Mouse (Mus musculus): ENCODE measurements around the gene Ptgds. TPM values are rescaled to one million over a fixed set of nuclear protein-coding genes. Genes with fewer than 3 reads are reported as not detected.

Ptgds gene
- polyA plus RNA-seq, 1 experiment, result 0.80 TPM

GRCm38 (mm10) chr2:25457022-25457896 lies 12.6 kb downstream of the Ptgds start:
- WGBS, result 60% methylated on average over 9 of the region's 9 CpGs
- DNase-seq, result peak; percentile 75
- peak; percentile 75; the same call in 1 of the 2 replicates for TF ChIP-seq POLR2A (IDR thresholded peaks at IDR 0.05; ENCODE audit: borderline replicate concordance, extremely low read depth, low read depth, low read length)
- no peak for TF ChIP-seq CTCF (IDR thresholded peaks at IDR 0.05; ENCODE audit: insufficient read depth, low read length)
- peak overlapping the region; percentile 50 for H3K4me3 ChIP-seq (replicated peaks; ENCODE audit: extremely low read depth, low read depth, low read length)
- H3K4me1 ChIP-seq (ENCODE audit: control insufficient read depth, insufficient read depth, low read length), result peaks cover 9% of the 10 kb centered on the region

- 44% methylated on average over 14 of the region's 14 CpGs for WGBS
- no peak for TF ChIP-seq CTCF (IDR thresholded peaks at IDR 0.05; ENCODE audit: insufficient read depth, low read length)
- peak; percentile 80; the same call in 1 of the 2 replicates for TF ChIP-seq POLR2A (IDR thresholded peaks at IDR 0.05; ENCODE audit: borderline replicate concordance, extremely low read depth, low read depth, low read length)
- peak; percentile 77 for DNase-seq
- H3K4me3 ChIP-seq (replicated peaks; ENCODE audit: extremely low read depth, low read depth, low read length), result peak within 1 kb of the TSS; percentile 50
- H3K4me1 ChIP-seq (ENCODE audit: control insufficient read depth, insufficient read depth, low read length), result peaks cover 8% of the 10 kb centered on the region
Measured at GRCm38 (mm10) chr2:25456205-25456953, 13.5 kb downstream of the Ptgds start, which contains the start of gene Clic3. Clic3 (plus strand) TSS chr2:25456838.

- Histone ChIP-seq H3K4me3 (replicated peaks; ENCODE audit: extremely low read depth, low read depth, low read length) (no peak overlapping the region), H3K4me1 (ENCODE audit: control insufficient read depth, insufficient read depth, low read length) (no peaks in the 10 kb centered on the region; the same call in 1 of the 2 replicates)
- WGBS, result 42% methylated on average over 1 of the region's 1 CpGs
- TF ChIP-seq CTCF (IDR thresholded peaks at IDR 0.05; ENCODE audit: insufficient read depth, low read length) (no peak), POLR2A (IDR thresholded peaks at IDR 0.05; ENCODE audit: borderline replicate concordance, extremely low read depth, low read depth, low read length) (no peak)
- DNase-seq, result no peak
Measured at GRCm38 (mm10) chr2:25452951-25453350, 16.9 kb downstream of the Ptgds start.

- DNase-seq, result no peak
- no peaks in the 10 kb centered on the region for H3K4me1 ChIP-seq (ENCODE audit: control insufficient read depth, insufficient read depth, low read length)
- 63% methylated on average over 8 of the region's 8 CpGs for WGBS
- no peak for TF ChIP-seq CTCF (IDR thresholded peaks at IDR 0.05; ENCODE audit: insufficient read depth, low read length)
- TF ChIP-seq POLR2A (IDR thresholded peaks at IDR 0.05; ENCODE audit: borderline replicate concordance, extremely low read depth, low read depth, low read length), result no peak
- H3K4me3 ChIP-seq (replicated peaks; ENCODE audit: extremely low read depth, low read depth, low read length), result no peak overlapping the region
Measured at GRCm38 (mm10) chr2:25450853-25451647, 18.8 kb downstream of the Ptgds start.

- 87% methylated on average over 14 of the region's 14 CpGs for WGBS
- Histone ChIP-seq H3K4me1 (ENCODE audit: control insufficient read depth, insufficient read depth, low read length) (no peaks in the 10 kb centered on the region), H3K4me3 (replicated peaks; ENCODE audit: extremely low read depth, low read depth, low read length) (no peak overlapping the region)
- DNase-seq, result no peak
- no peak for TF ChIP-seq CTCF (IDR thresholded peaks at IDR 0.05; ENCODE audit: insufficient read depth, low read length)
- no peak for TF ChIP-seq POLR2A (IDR thresholded peaks at IDR 0.05; ENCODE audit: borderline replicate concordance, extremely low read depth, low read depth, low read length)
Measured at GRCm38 (mm10) chr2:25442682-25443081, 27.2 kb downstream of the Ptgds start.

GRCm38 (mm10) chr2:25441067-25441466 lies 28.8 kb downstream of the Ptgds start:
- DNase-seq, result no peak
- TF ChIP-seq CTCF (IDR thresholded peaks at IDR 0.05; ENCODE audit: insufficient read depth, low read length) (no peak), POLR2A (IDR thresholded peaks at IDR 0.05; ENCODE audit: borderline replicate concordance, extremely low read depth, low read depth, low read length) (no peak)
- Histone ChIP-seq H3K4me3 (replicated peaks; ENCODE audit: extremely low read depth, low read depth, low read length) (no peak overlapping the region), H3K4me1 (ENCODE audit: control insufficient read depth, insufficient read depth, low read length) (no peaks in the 10 kb centered on the region)
- 85% methylated on average over 20 of the region's 20 CpGs for WGBS

- no peak for DNase-seq
- H3K4me3 ChIP-seq (replicated peaks; ENCODE audit: extremely low read depth, low read depth, low read length), result no peak overlapping the region
- TF ChIP-seq POLR2A (IDR thresholded peaks at IDR 0.05; ENCODE audit: borderline replicate concordance, extremely low read depth, low read depth, low read length) (no peak), CTCF (IDR thresholded peaks at IDR 0.05; ENCODE audit: insufficient read depth, low read length) (no peak)
- WGBS, result 91% methylated on average over 10 of the region's 10 CpGs
- no peaks in the 10 kb centered on the region for H3K4me1 ChIP-seq (ENCODE audit: control insufficient read depth, insufficient read depth, low read length)
Measured at GRCm38 (mm10) chr2:25436286-25436820, 33.5 kb downstream of the Ptgds start.

- peaks cover under 1% of the 10 kb centered on the region; the same call in 1 of the 2 replicates for H3K4me1 ChIP-seq (ENCODE audit: control insufficient read depth, insufficient read depth, low read length)
- 84% methylated on average over 8 of the region's 8 CpGs for WGBS
- no peak overlapping the region for H3K4me3 ChIP-seq (replicated peaks; ENCODE audit: extremely low read depth, low read depth, low read length)
- DNase-seq, result no peak
- TF ChIP-seq POLR2A (IDR thresholded peaks at IDR 0.05; ENCODE audit: borderline replicate concordance, extremely low read depth, low read depth, low read length), result no peak
- no peak for TF ChIP-seq CTCF (IDR thresholded peaks at IDR 0.05; ENCODE audit: insufficient read depth, low read length)
Measured at GRCm38 (mm10) chr2:25434292-25434691, 35.6 kb downstream of the Ptgds start.
